Mouse (Mus musculus) erythroblast, embryonic 14.5 days (primary cell): ENCODE measurements around the gene 1700001C19Rik.

ENCODE experiments used
- GATA1 ChIP-seq: IDR thresholded peaks from 2 replicates; pipeline ENCODE4 v1.6.1; 2012; ENCODE audit warnings: low read length, inconsistent platforms, mixed read lengths
- TAL1 ChIP-seq: IDR thresholded peaks from 3 replicates; pipeline ENCODE4 v1.6.1; 2012; ENCODE audit warnings: low read length, inconsistent platforms, mixed read lengths

DNA sequence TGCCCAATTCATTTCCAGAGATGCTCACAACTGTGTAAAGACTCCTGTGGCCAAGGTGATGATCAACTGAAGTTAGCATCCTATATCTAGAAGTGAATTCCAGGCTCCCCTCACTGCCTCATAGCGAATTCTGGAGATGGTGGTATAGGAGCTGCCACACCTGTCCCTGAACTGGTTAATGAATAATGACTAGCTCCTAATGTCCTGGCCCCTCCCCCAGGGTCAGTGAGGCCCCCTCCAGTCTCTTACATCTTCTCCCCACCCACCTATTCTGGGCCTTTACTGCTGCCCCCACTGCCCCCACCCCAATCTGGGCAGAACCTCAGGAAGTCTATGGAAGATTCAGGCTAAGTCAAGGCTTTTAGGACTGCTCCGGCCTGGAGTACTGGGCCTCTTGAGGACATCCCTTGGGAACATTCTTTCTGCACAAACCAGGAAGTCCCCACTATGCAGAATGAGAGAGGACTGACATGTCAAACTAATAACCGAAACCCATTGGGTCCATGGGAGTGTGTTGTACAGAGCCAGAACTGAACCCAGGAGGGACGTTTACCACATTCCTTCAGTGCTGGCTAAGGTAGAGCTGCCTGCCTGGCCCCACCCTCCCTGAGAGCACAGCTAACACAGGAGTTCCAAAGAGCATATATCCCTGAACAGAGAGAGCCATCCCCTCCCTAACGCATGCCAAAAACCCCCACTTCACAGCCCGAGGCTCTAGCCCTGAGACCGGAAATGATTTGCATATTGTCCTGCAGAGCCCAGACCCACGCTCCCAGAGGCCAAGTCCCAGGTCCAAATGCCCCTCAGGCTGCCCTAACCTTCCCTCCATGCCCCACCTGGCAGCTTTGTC, 11.6 kb upstream of the 1700001C19Rik start:
- TF ChIP-seq GATA1, result no peak
- TF ChIP-seq TAL1, result no peak
